Mouse (Mus musculus): Measurements from ENCODE around the gene Rapgef2.
A peak's percentile ranks its signal among the peaks of the same experiment; 100 is the strongest.
"Not testable (repeated sequence)": the region's sequence is repeated elsewhere in the genome, so short reads cannot be mapped to it uniquely, and the experiment has no call there.

The Rapgef2 gene

DNA sequence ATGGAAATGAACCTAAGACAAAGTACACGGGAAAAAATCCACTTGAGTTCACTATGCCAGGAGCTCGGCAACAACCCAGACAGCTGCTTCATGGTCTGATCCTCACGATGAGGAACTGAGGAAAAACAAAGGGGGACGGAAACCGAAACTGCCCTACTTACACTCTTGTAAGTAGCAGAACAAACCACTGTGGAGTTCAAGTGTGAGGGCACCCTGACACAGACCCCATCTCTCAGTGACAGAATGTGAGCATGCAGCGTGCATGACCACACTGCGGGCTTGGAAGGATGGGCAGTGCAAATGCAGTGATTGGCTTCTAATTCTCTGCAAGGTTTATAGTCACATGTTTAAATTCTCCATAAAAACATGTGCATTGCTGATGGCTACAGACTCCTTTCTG lies 197.2 kb downstream of the Rapgef2 start:
- no peak for DNase-seq (ENCODE audit: low spot score)

DNA sequence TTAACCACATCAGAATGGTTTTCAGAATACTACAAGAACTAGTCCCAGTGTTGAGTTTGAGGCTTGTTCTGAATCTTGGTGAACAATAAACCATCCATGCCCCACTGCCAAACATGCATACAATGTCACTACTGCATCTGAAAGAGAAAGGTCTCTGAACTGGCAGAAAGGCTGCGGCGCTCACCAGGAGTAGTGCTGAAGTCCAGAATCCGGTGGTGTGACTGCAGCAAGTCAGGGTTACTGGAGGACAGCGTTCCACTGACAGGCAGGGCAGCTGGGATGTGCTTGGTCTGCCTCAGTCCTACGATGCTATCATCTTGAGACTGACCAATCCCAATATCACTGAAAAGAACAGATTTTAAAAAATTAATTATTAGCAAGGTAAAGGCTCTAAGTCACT lies 197.9 kb downstream of the Rapgef2 start:
- no peak for DNase-seq (ENCODE audit: low spot score)

DNA sequence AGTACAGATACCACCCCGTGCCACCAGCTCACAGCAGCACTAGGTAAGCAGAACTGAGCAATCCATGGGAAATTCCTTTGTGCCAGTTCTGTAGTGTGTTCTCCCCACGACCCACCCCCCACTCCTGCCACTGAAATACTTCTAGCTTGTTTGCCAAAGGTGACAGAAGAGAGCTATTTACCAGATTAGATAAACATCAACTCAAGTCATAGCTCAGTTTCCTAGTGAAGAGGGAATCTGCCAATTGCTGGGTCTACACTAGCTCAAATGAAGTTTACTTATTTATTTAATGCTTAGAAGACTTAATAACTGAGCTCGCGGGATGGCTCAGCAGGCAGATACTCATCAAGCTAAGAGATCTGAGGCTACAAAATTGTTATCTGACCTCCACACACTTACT lies 200.0 kb downstream of the Rapgef2 start:
- DNase-seq (ENCODE audit: low spot score): no peak

DNA sequence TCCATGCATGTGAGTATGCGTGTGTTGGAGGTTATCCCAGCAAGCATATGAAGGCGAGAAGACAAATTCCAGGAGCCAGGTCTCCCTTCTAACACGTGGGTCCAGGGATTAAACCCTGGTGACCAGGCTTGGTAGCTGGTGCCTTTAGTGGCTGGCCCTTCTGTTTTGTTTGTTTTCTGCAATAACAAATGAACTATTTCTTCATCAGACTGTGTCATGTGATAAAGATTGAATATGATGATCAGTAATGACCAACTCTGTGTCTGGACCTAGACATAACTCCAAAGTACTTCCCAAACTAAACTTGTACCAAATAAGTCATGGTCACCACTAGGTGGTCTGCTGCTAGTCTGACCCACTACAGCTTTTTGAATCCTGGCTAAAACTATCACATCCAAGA lies 202.4 kb downstream of the Rapgef2 start:
- no peak for DNase-seq (ENCODE audit: low spot score)

DNA sequence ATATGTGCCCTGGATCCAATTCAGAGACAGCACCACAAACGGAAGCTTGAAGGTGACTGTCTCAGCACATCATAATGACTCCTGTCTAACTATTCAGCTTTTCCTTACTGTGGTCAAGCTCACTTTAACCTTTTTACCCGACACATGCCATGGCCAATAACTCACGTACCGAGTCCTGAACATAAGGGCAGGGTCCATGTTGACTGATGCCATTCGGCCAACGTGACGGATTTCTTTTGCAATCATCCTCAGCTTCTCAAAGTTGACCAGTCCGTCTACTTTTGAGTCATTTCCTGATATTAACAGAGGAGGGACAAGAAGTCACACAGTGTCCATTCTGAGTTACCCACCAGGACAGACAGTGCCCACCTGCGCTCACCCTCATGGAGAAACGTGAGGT lies 203.3 kb downstream of the Rapgef2 start:
- DNase-seq (ENCODE audit: low spot score): no peak

DNA sequence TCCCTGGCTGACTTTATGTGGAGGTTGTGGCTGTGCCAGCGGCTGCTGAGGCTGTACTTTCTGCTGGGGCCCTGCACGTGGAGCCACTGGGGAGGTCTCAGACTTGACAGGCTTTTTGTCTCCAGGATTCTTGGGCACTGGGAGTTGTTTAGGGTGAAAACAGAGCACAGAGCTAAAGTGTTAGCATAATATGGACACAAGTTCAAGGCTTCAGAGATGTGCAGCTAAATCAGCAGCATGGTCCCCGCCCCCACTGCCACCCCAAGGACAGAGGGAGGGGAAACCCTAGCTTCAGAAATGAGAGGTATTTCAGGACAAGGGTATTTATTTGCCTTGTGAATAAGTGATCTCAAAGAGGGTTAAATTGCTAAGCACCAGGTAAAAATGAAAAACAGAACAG lies 207.2 kb downstream of the Rapgef2 start:
- DNase-seq (ENCODE audit: low spot score): no peak

GRCm38 (mm10) chr3:79074970-79075369 lies 211.3 kb downstream of the Rapgef2 start:
- DNase-seq (ENCODE audit: low spot score): no peak

DNA sequence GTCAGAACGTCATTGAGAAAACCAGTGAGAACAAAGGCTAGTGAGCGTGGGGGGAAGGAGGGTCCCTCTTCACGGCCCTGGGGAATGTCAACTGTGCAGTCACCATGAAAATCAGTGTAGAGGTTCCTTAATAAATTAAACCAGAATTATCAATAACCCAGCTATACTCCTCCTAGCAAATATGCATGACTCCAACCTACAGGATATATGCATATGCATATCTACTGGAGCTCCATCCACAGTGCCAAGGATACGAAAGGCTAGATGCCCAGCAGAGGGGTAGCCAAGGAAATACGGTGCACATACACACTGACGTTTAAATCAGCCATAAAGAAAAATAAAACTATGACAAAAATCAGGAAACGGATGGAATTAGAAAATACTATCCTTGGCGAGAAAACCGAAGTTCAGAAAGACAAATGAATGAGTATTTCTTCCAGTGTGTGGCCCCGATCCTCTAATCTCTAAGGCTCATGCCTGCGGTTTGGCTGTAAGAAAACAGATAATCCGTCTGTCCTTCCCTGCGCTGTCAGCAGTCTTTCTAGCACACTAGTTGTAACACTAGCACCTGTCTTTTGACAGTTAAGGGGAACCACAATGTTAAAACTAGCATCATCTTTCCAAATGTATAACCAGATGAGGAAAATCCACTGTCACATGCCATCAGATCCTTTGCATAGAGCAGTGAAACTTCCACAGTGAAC lies 212.6 kb downstream of the Rapgef2 start:
- DNase-seq (ENCODE audit: low spot score): no peak

DNA sequence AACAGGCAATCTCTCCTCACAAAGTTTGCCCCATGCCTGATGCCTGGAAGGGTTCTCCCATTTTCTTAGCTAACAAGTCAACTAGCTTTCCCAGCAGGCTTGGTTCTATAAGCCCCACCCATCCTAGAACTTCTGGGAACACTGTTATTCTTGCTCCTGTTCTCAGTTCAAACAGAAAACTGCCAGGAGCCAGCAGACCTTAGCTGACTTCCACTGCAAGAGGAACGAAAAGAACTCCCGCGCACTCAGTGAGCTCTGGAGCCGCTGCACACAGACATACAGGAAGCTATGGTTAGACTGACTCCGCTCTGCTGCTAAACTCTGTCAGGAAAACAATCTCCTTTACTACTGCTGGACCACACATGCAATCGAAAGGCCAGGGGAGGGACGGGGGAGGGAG lies 214.8 kb downstream of the Rapgef2 start:
- DNase-seq (ENCODE audit: low spot score): no peak

DNA sequence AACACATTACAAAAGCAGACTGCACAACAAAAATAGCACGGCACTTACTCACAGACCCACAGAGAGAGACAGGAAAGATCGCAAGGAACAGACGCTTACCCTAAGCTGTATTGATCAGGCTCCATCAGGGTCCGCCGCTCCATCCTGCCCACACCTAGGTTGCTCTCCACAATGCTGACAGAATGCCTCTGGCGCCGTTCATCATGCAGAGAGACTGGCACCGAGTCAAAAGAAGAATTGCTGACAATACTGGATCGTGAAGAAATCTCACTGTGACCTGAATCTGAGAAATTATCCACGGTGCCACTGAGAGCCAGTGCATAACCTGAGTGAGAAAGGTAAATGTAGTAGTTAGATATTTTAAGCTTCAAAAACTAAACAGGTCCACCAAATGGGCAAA lies 216.4 kb downstream of the Rapgef2 start:
- DNase-seq (ENCODE audit: low spot score): no peak

DNA sequence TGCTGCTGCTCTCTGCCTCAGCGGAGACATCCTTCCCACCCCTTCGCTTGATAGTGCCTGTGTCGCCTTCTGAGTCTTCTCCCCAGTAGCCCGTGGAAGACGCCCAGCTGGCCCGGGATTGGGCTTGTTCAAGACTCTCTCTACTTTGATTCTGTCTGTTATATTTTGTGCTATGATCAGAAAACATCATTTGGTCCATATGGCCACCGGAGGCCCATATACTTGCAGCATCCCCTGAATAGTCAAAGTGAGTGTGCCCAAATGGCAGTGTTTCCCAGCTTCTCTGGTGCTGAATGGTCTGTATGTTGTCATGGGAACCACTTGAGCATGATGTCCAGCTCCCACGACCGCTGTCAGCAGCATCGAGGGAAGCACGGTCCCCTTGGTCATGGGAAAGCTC lies 217.3 kb downstream of the Rapgef2 start:
- DNase-seq (ENCODE audit: low spot score): no peak

- peak; percentile 29 for DNase-seq (ENCODE audit: low spot score)
Observed at GRCm38 (mm10) chr3:79066455-79067055, 219.8 kb downstream of the Rapgef2 start.

DNA sequence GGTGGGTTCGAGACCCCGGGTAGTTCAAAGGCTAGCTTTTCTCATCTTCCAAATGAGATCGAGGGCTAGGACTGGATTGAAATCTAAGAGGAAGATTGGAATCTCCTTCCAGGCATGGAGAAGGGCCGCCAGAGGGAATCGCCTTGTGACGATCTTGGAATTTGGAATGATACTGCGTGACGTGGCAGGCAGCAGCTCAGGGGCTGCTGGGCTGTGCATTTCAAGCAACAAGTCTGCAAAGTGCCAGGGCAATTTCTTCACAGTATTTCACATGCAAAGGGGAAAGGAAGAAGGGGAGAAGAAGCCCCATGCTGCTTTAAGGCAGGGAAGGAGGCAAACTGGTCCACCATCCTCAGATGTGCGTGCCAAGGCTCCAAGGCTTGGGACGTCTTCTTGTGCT lies 222.2 kb downstream of the Rapgef2 start:
- no peak for DNase-seq (ENCODE audit: low spot score)

- no peak for DNase-seq (ENCODE audit: low spot score)
Observed at GRCm38 (mm10) chr3:79061426-79061825, 224.9 kb downstream of the Rapgef2 start.

DNA sequence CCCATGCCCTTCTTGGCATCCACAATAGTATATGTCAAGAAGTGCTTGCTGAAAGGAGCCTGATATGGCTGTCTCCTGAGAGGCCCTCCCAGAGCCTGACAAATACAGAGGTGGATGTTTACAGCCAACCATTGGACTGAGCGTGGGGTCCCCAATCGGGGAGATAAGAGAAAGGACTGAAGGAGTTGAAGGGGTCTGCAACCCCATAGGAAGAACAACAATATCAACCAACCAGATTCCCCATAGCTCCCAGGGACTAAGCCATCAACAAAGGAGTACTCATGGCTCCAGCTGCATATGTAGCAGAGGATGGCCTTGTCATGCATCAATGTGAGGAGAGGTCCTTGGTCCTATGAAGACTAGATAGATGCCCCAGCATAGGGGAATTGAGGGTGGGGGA lies 227.8 kb downstream of the Rapgef2 start:
- not testable (repeated sequence) for DNase-seq (ENCODE audit: low spot score)

DNA sequence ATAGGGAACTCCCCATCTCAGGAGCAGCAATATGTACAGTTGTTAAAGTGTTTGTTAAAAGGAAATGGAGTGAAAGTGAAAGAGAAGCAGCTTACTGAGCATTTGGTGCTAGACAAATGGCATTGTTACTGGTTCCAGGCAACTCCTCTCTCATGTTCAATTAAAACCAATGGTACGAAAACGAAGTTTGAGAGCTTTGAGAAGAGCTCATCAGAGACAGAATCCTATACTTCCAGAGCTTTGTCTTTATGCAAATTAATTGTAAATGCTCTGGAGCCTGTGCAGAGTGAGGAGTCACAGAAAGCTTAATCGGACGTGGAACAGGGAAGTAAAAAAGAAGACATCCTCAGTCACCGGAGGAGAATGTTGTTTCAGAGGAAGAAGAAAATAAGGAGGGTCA lies 241.1 kb downstream of the Rapgef2 start:
- DNase-seq (ENCODE audit: low spot score): no peak

DNA sequence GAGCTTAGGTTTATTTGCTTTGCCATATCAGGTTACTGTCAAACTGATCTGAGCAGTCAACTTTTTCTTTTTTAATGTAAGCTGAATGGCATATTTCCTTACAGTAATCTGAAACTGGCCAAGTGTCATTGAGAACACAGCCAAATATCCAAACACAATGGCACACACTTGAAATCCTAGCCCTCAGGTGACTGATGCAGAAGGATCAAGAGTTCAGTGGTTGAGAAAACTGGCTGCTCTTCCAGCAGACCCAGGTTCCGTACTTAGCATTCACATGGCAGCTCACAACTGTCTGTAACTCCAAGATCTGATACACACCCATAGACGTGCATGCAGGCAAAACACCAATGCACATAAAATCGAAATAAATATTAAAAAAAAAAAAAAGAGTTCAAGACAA lies 243.3 kb downstream of the Rapgef2 start:
- DNase-seq (ENCODE audit: low spot score): no peak

DNA sequence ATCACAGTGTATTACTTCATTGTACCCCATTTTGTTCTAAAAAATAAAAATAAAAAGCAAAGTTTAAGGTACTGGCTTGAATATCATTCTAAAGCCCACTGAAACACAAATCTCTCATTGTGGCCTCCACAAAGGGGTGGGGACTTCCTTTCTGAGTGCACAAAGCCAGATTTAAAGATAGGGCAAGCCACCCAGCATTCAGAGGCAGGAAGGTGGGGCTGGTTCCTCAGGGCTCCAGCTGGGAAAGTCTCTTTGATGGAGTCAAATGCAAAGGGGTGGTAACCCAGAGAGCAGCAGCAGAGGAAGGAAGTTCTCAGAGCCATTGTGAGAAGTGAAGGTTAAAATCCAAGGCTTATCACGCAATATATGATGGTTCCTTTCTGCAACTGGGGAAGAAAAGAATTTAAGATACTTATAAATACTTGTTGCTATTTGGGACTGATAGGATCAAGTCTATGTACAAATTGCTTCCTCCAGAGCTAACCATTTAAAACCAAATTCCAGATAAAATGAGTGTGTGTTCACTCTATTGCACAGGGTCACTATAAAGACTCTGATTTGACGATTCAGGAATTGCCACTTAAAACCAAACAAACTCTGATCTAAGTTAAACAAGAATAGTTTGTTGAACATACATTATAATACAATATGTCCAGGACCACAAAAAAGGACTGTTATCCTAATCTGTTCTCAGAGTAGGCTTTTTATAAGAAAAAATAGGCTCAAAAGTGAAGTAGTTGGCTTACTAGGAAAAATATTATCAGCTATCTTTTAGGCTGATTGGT lies 246.5 kb downstream of the Rapgef2 start:
- DNase-seq (ENCODE audit: low spot score): no peak

DNA sequence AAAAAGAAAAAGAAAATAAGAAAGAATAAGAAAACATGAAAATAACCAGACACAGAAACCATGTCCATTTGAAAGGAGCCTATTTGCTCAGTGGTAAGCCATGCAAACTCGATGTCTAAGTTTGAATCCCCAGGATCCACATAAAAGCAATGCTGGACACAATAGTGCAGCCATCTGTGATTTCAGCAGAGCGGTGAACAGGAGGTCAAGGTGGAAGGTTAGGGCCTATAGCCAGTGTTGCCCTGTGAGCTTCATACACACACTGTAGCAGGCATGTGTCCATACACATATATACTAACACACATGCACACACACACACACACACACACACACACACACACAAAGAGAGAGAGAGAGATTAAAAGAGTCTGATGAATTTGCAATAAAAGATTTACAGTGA lies 247.3 kb downstream of the Rapgef2 start:
- DNase-seq (ENCODE audit: low spot score): no peak

DNA sequence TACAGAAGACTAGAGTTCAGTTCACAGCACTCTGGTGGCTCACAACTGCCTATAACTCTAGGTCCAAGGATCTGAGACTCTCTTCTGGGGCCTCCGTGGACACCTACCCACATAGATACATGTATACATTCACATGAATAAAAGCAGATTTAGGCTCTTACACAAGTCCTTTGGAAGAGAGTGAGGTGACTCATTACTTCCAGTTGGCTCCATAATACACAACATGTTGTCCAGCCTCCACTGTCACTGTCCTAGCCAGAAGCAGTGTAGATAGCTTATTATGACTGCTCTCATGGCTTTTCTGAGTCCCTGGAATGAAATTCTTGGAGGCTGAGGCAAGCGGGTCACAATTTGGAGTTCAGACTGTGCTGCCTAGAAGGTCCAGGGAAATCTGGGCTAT lies 251.9 kb downstream of the Rapgef2 start:
- DNase-seq (ENCODE audit: low spot score): no peak

DNA sequence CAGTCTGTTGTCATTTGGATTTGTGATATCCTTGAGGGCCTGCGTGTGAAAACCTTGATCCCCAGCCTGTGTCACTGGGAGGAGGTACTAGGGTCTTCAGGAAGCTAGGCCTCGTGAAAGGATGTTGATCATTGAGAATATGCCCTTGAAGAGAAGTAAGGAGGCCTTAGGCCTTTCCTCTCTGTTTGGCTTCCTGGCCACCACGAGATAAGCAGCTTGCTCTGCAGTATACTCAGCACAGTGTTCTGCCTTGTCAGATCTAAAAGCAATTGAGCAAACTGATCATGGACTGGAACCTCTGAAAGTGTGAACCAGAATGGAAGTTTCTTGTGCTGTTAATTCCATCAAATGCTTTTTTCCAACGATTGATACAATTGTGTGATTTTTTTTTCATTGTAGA lies 255.5 kb downstream of the Rapgef2 start:
- no peak for DNase-seq (ENCODE audit: low spot score)

GRCm38 (mm10) chr3:79028153-79028878 lies 258.0 kb downstream of the Rapgef2 start:
- DNase-seq (ENCODE audit: low spot score): no peak

GRCm38 (mm10) chr3:79025983-79026382 lies 260.3 kb downstream of the Rapgef2 start:
- no peak for DNase-seq (ENCODE audit: low spot score)

Data from layer of hippocampus, adult 11-12 months (tissue).